Mouse (Mus musculus): ENCODE data around the gene Gm21992.

- TF ChIP-seq POLR2A (IDR thresholded peaks at IDR 0.05; ENCODE audit: low read depth, low read length) (no peak), CTCF (IDR thresholded peaks at IDR 0.05; ENCODE audit: borderline replicate concordance, insufficient read depth, low read length) (no peak)
Observed at GRCm38 (mm10) chr19:4817182-4817835, 5.9 kb upstream of the Gm21992 start.

Measured in embryonic fibroblast, embryonic 13.5 days (primary cell).